Mouse (Mus musculus) cortical plate, adult 2 months (tissue): ENCODE measurements at regions not wholly inside any gene's neighbourhood (a gene's known extent, or its start where the extent isn't known, plus 50 kb on each side); places are given as distances from the start of the nearest gene placed in this dataset.

Source experiments
- H3K27ac ChIP-seq: fragments of 200-500 bp; 2 replicates; pipeline ENCODE4 v1.5.1; 2012; ENCODE audit warnings: low read length, control low read depth, inconsistent platforms; ENCODE audit not compliant: insufficient read depth
- H3K4me1 ChIP-seq: fragments of 200-500 bp; 2 replicates; pipeline ENCODE4 v1.6.1; 2011; ENCODE audit warnings: low read length; ENCODE audit not compliant: control insufficient read depth, insufficient read depth
- H3K4me3 ChIP-seq: fragments of 200-500 bp; 2 replicates; pipeline ENCODE4 v1.5.1; 2011; ENCODE audit warnings: mild to moderate bottlenecking, low read length, control low read depth; ENCODE audit not compliant: insufficient read depth
- CTCF ChIP-seq: fragments of 200-500 bp; IDR thresholded peaks from 2 replicates; pipeline ENCODE4 v1.5.1; 2011; ENCODE audit warnings: mild to moderate bottlenecking, control low read depth, low read length; ENCODE audit not compliant: insufficient read depth; ENCODE audit errors: extremely low read depth
- POLR2A ChIP-seq: fragments of 200-500 bp; IDR thresholded peaks from 2 replicates; pipeline ENCODE4 v1.6.1; 2011; ENCODE audit warnings: mild to moderate bottlenecking, low read length, control low read depth; ENCODE audit not compliant: insufficient read depth; ENCODE audit errors: extremely low read depth

- no peak for TF ChIP-seq POLR2A
- no peak for TF ChIP-seq CTCF
- H3K27ac ChIP-seq, result no peak overlapping the region
- H3K4me3 ChIP-seq, result no peak overlapping the region
- no peaks in the 10 kb centered on the region for H3K4me1 ChIP-seq
Measured at GRCm38 (mm10) chr12:39952854-39953253, 85.0 kb downstream of the Arl4a start.

DNA sequence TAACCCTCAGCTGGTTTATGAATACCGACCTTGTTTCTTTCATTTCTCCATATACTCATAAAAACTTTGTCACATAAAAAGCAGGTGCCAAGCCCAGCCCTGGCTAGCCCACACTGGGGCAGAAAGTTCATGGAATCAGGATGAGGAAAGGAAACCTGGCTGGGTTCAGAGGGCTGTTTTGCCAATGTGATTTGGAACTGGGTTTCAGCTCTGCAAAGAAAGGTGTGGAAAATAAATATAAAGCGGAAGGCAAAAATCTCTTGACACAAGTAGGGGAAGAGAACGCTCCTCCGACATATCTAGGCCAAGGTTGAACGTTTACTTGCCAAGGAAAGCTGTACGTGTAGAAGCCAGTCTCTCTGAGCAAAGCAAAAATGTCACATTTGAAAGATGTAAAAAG, 85.9 kb downstream of the Arl4a start:
- Histone ChIP-seq H3K4me3 (no peak overlapping the region), H3K4me1 (no peaks in the 10 kb centered on the region), H3K27ac (no peak overlapping the region)
- TF ChIP-seq CTCF, result no peak
- TF ChIP-seq POLR2A, result no peak

GRCm38 (mm10) chr12:39950270-39950801, 87.5 kb downstream of the Arl4a start:
- TF ChIP-seq CTCF, result no peak
- TF ChIP-seq POLR2A, result no peak

GRCm38 (mm10) chr12:39942910-39943309, 94.9 kb downstream of the Arl4a start:
- no peak for TF ChIP-seq CTCF
- TF ChIP-seq POLR2A, result no peak
- Histone ChIP-seq H3K4me1 (no peaks in the 10 kb centered on the region), H3K27ac (no peak overlapping the region), H3K4me3 (no peak overlapping the region)

More at GRCm38 (mm10) chr12:39950270-39950801, 87.5 kb downstream of the Arl4a start:
- no peak overlapping the region for H3K27ac ChIP-seq
- H3K4me3 ChIP-seq, result no peak overlapping the region
- no peaks in the 10 kb centered on the region for H3K4me1 ChIP-seq

- TF ChIP-seq POLR2A, result no peak
- TF ChIP-seq CTCF, result no peak
- Histone ChIP-seq H3K27ac (no peak overlapping the region), H3K4me1 (no peaks in the 10 kb centered on the region), H3K4me3 (no peak overlapping the region)
Measured at GRCm38 (mm10) chr12:39941162-39941561, 96.7 kb downstream of the Arl4a start.

DNA sequence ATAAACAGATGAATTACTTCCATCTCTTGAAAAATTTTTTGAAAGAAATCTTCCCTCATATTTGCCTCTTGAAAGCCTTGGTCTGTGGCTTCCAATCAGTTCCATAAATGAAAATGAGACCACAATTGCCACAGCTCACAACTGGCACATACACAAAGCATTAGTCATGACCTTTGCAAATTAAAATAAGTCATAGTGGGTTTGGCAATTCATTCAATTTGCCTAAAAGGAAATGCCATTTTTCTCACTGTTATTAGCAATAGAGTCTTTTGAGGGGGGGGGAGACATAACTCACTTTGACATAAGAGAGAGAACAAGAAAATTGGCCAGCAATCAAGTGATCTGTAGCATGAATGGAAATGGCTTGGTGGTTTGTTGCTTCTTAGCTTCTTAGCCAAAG, 98.8 kb downstream of the Arl4a start:
- Histone ChIP-seq H3K4me3 (no peak overlapping the region), H3K27ac (no peak overlapping the region), H3K4me1 (no peaks in the 10 kb centered on the region)
- TF ChIP-seq POLR2A (no peak), CTCF (no peak)

DNA sequence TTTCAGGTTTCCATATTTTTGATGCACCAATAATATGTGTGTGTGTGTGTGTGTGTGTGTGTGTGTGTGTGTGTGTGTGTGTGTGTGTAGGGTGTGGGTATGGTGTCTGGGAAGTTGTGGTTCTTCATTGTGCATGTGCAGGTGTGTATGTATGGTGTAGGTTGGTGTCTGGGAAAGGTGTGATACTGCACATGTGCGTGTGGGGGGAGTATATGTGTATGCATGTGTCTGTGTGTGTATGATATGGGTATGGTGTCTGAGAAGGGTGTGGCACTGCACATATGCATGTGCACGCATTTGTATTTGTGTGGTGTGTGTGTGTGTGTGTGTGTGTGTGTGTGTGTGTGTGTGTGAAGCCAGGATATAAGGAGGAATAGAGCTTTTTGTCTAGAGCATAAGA, 99.6 kb downstream of the Arl4a start:
- H3K4me3 ChIP-seq, result no peak overlapping the region
- TF ChIP-seq POLR2A (no peak), CTCF (no peak)
- H3K4me1 ChIP-seq, result no peaks in the 10 kb centered on the region
- no peak overlapping the region for H3K27ac ChIP-seq

- no peak overlapping the region for H3K4me3 ChIP-seq
- TF ChIP-seq POLR2A (no peak), CTCF (no peak)
- H3K4me1 ChIP-seq, result no peaks in the 10 kb centered on the region
- H3K27ac ChIP-seq, result no peak overlapping the region
Measured at GRCm38 (mm10) chr12:39936331-39936730, 101.5 kb downstream of the Arl4a start.

- no peak overlapping the region for H3K27ac ChIP-seq
- H3K4me3 ChIP-seq, result no peak overlapping the region
- TF ChIP-seq POLR2A, result no peak
- TF ChIP-seq CTCF, result no peak
- no peaks in the 10 kb centered on the region for H3K4me1 ChIP-seq
Measured at GRCm38 (mm10) chr12:39935775-39936174, 102.0 kb downstream of the Arl4a start.

DNA sequence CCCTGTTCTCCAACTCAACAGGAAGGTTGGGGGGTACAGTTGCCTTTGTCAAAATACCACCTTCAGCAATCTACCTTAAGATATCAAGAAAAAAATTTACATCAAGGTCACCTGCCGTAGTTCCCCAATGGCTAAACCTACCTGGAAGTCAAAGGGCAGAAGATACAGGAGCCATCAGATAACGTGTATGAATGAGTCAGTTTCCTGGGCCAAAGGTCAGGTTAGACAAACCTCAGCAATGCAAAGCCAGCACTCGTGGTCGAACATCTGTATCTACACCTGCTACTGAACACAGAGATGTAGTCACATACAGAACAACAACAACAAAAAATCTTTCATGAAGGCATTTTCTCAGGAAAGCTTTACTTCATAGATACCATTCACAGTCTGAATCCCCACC, 102.9 kb downstream of the Arl4a start:
- TF ChIP-seq POLR2A, result no peak
- no peak for TF ChIP-seq CTCF
- H3K4me1 ChIP-seq, result no peaks in the 10 kb centered on the region
- H3K4me3 ChIP-seq, result no peak overlapping the region

DNA sequence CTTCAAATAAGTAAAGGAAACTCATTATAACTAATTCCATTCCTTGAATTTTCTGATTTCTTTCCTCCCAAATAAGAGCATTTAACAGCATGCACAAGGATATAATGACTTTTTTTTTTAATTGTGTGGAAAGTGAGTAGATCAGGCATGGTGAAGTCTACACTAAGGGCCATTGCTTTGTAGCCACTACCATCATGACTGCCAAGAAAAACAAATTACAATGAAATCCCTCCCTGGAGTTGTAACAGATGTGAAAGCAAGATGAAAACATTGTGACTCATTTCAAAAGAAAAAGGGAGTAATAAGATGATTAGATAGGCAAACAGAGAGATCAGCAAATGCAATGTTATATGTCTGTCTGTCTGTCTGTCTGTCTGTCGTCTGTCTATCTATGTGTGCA, 106.6 kb downstream of the Arl4a start:
- Histone ChIP-seq H3K4me1 (no peaks in the 10 kb centered on the region), H3K4me3 (no peak overlapping the region), H3K27ac (no peak overlapping the region)
- TF ChIP-seq CTCF (no peak), POLR2A (no peak)

More for the DNA sequence above, 102.9 kb downstream of the Arl4a start:
- no peak overlapping the region for H3K27ac ChIP-seq
